Mouse (Mus musculus): ENCODE measurements around the gene Otogl.
A peak's percentile ranks its signal among the peaks of the same experiment; 100 is the strongest.

The Otogl gene

DNA sequence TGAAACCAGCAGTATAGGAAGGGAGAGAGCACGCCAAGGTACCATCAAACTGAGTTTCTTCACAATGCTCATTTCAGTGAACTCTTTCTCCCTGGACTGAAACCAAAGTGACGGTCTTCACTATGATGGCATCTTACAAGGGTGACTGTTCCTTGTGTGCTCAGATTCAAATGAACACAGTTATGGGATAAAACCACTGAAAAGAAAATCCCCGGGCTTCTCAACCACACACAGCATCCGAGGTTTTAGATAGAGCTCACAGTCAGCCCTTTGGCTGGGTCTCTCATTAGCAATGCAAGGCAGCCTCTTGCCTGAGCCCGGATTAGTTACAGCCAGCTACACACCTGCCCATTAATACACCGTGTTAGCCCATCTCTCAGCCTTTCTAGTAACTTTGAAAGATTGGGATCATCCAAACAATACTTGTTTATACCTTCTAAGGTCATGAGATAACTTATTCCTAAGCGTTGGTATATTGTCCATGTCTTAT lies at the start of gene Otogl:
TSS of gene Otogl (minus strand) at position 51 of the 490 bp plus-strand sequence.
- no peak for DNase-seq

DNA sequence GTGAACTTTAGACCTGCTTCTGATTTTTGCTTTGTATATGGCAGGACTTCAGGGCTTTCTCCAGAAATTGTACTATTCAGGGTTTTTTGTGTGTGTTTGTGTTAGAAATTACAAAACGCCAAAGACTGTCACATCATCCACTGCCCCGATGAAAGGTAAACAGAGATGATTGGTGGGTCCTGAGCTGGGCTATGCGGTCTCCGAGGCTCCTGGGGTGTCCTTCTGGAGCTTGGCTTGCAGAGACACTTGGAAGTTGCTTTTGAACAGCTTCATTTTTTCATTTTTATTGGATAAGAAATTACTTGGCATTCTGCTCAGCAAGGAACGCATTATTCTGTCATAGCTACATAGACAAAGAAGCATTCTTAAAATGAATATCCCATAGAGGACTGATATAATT lies 44.7 kb upstream of the Otogl start:
- DNase-seq = no peak

DNA sequence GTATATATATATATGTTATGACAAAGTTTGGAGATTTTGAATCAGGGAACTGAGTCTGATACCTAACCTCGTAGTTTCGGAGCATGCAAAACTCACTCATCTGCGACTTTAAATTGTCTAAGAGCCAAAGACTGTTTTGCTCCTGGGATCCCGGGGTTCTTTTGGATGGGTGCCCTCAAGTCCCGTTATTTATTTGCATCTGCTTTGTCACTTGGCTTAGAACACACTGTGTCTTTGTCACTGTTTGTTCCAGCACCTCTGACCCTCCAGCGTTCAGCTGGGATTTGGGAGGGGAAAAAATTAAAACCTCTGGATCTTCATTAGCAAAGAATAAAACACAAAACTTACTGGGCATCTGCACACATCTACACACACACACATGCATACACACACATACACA lies 42.5 kb upstream of the Otogl start:
- DNase-seq = no peak

DNA sequence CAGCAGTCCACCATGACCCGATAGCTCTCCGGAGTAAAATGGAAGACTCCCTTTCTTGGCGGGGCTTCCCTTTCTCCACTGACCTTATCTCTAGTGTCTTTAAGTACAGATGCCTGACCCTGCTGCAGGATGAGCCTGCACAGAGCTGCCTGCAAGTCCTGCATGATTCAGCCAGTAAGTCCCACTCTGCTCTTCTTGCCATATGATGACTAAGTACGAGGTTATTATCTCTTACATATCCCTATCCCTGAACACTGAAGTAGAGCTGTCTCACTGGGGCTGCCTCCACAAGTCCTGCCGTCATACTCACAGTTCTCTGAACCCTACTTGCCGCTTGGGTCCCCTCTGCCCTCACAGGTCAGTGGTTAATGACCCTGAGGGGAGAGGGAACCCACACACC lies 39.7 kb upstream of the Otogl start:
- DNase-seq = no peak

DNA sequence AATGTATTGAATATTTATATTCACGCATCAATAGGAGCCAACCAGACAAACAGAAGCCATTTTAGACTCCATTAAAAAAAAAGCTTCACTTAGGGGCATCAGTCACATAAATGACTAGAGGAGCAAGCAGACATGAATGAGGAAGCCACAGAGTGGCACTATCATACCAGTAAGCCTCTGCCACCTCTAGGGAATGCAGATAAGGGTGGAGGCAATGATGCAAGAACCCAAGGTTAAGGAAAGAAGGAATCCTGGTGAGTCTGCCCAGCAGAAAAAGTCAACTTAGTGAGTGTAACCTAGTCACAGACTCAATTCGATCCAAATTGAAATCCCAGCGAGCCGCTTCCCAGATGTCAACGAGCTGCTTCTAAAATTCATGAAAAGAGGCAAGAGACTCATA lies 38.0 kb upstream of the Otogl start:
- DNase-seq = no peak

DNA sequence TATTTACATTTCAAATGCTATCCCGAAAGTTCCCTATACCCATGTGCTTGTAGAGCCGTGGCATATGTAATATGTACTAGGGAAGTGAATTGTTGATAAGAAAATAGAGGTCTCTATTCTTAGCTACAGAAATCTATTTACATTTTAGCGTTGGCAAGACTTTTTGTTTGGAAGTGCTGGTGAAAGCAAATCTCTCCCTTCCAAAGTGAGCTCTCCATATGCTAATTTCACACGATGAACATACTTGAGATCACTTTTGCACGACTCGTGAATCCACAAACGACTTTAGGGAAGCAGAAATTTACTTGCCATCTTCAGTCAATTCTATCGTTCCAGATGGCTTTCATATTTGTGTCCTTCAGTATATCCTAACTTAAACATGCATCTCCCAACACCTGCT lies 36.7 kb upstream of the Otogl start:
- no peak for DNase-seq

DNA sequence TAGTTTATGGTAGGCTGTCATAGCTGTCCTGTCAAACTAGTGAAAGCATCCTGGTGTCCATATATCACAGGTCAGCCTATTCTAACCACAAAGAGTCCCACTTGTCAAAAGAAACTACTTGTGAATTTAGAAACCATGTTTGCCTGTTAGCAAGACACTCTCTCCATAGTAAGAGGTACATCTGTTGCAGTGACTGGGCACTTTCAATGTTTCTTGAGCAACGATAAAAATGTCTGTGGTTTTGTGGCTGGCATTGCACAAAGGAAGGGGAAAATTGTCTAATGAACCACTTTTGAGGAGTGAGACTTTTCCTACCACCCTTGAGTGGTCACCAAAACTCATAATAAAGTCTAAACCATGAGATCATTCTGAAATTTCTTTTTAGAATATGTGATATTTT lies 36.1 kb upstream of the Otogl start:
- no peak for DNase-seq

DNA sequence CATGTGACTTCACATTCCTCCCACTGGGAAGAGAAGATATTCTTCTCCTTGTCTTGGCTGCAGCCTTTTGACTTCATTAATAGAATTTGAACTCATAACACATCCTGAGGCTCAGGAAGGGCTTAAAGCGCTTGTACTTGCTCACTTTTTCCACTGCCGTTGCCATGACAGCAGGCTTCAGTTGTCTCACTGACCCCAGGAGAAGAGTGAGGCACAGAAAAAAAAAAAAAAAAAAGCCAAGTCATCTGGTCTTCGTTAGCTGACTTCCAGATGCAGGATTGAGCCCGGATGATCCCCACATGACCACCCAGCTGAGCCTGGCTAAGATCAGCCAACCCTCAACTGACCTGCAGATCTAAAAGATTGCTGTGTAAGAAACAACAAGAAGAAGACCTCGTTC lies 34.4 kb upstream of the Otogl start:
- DNase-seq = no peak

DNA sequence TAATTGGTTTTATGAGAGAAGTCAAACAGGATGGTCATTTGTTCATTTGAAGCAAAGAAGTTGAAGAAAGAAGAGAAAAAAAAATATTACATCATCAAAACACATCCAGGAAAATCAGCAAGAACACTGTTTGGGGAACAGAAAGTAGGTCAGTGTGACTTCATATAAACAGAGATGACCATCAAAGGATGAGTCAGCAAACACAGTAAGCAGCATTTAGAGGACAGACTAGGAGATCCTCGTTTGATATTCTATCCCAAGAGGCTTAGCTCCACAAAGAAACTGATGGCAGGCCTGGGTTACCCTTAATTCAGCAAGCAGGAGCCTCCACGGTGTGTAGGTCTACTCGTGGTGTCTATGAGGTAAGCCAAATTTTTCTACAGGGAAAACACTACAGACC lies 31.9 kb upstream of the Otogl start:
- no peak for DNase-seq

DNA sequence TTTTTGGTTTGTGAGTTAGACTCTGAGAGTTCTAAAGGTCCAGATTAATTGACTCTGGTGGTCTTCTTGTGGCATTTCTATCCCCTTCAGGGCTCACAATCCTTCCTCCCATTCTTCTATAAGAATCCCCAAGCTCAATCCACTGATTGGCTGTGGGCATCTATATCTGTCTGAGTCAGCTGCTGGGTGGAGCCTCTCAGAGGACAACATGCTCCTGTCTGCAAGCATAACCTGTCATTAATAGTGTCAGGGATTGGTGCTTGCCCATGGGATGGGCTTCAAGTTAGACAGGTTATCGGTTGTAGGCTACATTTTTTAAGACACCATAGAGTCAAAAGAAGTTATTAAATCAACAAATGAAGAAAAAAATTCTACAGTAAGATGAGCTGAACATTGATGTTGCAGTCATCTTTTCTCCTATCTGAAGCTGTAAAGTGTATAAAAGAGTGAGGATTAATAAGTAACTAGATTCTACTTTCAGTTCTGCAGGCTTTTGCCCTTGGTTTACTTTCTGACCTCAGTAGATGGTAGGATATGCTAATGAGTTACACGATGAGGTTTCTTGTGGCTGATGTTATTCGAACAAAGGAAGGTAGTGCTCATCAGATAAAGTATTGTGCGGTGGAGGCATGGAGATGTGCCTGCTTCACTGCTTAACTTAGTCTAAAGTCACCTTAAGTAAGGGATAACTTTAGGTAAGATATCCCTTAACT lies 29.4 kb upstream of the Otogl start:
- no peak for DNase-seq

DNA sequence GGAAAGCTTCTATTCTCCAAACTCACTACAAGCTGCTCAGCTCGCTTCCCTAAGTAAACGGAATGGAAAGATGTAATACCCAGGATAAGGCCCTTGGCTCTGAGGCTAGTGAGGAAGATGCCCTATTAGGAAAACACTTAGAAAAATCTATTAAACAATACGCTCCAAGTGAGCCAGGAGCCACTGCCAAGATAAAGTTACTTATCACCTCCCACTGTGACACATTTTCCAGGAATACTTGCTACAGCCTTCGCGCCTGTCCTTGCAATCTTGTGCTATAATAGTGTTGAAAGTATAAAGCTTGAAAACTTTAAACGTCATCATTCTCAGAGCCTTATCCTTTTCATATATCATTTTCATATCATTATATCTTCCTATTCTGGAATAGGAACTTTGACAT lies 28.4 kb upstream of the Otogl start:
- DNase-seq = no peak

DNA sequence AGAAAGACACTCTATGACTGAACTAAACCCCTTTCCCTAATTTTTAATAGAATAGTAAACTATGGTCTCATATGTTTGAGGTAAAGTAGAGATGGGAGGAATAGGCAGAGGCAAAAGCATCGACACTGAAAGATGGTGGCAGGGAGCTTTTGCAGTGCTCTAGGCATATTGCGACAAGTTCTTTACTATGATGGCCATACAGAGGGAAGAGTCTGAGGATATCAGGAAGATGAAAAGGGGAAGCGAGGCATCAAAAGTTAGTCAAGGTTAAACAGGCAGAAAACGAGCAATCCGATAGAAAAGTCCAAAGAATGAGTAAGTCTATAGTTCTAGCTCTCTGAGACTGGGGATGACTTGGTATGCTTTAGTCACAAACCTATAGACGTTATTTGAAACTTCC lies 27.9 kb upstream of the Otogl start:
- no peak for DNase-seq

DNA sequence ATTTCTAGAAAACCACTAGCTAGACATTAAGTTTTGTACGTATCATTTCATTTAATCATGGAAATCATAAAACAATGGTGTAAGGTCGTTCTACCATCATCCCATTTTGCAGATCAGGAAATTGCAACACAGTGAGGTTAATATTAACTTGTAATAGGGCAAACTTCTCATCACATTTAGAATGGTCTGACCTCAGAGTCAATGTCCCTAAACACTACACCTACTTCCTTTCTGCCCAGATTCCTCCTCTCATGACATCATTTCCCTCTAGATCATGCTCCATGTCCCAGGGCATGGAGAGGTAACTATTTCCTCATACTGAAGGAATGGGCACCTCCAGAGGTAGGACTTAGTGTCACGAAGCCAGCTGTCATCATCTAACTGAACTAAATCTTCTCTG lies 22.1 kb upstream of the Otogl start:
- DNase-seq = no peak

DNA sequence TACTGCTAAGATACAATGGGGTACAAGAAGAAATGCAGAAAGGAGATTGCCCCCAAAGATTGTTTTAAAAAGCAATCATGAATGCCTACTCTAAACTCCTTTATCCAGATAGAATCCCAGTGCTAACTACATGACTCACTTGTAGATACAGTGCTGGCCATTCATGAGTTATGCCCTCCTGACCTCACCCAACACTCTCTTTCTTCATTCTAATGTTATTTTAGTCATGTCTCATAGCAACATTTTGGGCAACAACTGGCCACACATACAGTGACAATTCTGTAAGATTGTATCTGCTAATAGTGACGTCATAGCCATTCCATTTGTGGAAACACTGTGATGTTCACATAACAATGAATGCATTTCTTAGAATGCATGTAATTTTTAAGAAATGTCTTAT lies 21.6 kb upstream of the Otogl start:
- no peak for DNase-seq

DNA sequence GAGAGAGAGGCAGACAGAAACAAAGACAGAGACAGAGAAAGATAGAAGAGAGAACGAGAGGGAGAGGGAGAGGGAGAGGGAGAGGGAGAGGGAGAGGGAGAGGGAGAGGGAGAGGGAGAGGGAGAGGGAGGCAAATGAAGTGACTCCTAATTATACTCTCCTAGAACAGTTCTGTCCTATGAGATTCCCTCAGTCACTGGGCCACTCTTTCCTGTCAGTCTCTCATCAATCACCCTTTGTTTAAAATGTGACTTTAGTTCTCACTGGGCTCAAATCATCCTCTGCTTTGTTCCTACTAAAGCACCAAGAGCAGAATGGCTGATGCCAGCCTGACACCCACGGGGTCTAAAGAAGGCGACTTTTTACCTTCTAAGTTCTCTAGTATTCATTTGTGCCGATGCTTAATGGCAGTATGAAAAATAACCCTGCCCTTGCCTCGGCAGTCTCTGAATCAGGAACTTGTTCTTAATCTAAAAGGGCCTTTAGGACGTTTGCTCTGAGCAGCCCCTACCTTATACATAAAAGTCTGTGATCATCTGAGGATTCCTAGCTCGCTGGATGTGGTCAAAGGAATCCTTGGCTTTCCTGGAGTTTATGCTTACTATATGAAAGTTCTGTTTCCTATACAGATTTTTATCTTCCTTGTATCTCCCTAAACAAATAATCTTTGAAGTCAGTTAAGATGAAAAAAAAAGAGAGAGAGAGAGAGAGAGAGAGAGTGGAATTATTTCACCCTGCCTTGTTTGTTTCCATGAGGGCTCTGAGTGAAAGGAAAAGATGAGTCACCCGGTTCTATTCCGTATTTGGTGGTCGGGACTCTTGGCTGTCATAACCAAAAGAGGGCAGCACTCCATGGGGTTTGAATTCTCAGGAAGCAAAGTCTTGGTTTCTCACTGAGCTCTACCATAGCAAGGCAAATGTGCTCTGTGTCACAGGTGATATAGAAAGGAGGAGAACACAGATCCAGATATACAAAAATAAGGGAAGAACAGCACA lies 20.2 kb upstream of the Otogl start:
- peak; percentile 25 for DNase-seq

DNA sequence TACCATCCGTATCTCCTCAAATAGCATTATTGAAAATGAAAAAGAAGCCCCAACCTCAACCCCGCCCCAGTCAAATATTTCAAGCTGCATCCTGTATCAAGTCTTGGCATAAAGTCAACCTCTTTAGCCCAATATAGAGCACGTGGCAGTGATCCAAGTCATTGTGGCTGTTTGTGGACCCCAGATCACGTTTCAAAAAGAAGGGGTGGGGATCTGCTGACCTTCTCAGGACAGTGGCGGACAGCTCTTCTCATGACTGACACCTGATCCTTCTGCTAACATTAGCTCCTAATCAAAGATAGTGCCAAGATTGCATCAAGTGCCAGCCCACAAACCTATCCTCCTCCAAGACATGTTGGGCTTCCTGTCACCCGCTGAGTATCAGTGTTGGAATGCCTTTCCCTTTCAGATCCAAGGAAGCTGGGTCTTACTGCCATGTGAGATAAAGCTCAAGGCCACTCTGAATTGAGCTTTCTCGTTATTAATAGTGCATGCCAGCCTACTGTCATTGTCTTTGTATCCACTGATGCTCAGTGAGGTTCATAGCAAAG lies 18.6 kb upstream of the Otogl start:
- DNase-seq = no peak

DNA sequence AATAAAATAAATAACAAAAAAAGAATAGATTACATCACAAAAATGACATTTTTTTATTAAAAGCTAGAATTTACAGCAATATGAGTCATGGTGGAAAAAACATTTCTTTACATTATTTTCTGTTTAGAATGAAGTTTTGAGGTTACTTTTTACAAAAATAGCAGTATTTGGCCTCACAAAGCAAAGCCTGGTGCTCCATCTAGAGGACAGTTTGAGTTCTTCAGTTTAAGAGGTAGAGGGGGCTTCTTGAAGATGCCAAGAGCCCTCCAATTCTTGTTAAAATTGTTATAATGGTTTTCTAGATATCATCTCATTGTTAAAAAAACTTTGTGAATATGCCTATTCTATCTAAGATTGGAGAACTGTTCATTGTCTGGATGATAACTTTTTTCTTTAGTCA lies 13.4 kb upstream of the Otogl start:
- DNase-seq = peak; percentile 7

DNA sequence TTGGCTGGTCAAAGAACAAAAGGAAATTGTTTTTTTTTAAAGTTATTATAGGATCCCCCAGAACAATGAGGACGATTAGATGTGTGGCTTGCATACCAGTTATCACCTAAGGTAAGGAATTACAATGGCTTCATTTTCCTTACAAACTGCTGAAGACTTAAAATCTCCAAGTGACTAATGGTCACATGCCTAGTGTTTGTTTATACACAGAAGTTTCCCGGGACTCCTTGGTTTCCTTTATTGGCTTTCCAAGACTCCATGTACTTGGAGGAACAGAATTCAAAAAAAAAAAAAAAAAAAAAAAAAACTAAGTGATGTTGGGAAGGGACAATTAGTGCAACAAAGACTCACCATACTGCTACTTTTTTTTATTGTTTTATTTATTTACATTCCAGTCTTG lies 11.9 kb upstream of the Otogl start:
- no peak for DNase-seq

DNA sequence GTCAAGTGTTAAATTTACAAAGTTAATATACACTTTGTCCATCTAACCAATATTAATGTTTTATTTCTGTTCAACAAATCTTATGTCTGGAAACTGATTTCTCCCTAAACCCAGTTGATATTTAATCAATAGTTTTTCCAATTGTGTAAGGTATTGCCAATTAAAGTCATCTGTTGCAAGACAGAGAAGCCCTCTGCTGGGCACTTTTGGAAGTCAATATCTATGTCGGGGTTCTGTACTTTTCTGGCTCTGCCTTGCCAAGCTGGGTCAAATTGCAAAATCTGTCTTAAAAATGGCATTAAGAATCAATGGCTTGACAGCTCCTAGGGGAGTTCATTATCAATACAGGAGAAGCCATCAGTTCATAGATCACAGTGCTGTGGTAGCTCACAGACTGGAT lies 10.8 kb upstream of the Otogl start:
- DNase-seq = no peak

DNA sequence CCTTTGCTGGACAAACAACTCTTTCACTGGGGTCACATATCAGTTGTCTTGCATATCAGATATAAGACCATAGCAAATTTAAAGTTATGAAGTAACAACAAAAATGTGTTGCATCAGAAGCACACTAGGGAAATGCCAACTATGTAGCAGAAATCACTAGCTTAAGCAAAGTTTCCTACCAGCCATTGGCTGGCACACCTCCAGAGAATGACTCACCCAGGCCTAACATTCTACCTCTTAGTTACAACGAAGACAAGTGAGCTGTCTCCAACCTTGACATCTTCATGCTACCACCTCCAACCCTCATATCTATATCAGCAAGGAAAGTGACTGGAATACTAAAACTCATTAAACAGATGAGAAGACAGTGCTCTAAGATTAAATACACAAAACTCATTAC lies 9.6 kb upstream of the Otogl start:
- DNase-seq = no peak

DNA sequence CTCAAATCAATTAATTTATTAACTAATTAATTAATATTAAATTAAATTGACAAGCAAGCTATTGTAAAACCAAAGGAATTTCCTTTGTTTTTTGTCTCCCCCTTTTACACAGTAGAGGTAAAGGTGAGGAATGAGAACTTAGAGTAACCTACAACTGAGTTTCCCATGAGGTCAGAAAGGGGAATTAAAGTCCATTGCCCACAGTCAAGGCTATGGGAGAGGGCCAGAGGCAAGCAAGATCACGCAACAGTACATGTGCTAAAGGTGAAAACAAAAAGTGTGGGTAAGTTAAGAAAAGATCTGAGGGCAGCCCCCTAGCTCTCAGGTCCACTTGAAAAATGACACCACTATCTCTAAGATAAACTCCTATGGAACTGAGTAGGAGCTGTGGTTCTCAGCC lies 9.2 kb upstream of the Otogl start:
- DNase-seq = no peak

DNA sequence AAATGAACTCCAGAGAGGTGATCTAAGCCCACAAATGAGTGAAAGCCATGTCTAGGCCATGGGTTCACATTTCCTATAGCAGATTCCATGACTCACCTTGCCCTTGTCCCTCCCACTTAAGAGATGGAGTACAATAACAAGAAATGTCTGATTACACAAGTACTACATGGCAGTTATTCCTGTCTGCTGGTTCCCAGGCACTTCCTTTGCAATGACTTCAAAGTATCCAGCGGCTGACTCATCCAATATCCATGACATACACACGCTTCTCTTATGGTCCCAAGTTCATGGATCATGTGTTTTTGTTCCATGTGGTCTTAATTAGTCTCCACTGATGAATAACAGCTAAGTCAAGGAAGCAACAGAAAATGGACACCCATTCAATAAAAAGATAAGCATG lies 1.1 kb upstream of the Otogl start:
- DNase-seq = no peak

DNA sequence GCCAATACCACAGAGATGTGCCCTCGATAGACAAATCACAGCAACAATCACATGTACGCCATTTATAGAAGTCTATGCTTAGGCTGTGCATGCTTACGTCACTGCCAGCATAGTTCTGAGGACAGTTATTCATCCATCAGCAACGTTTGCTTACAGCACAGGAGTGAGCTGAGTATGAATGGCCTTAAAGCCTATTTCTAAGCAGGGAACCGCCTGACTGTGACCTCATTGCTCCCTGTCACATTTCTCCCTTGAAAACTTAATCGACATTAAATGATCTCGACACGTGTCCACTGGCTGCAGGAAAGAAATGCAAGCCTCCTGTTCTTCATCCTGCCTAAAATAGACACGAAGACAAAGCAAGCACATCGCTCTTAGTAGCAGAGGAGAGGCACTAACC lies 5.5 kb downstream of the Otogl start:
- no peak for DNase-seq

Data from thymus, postnatal 25 days (tissue).